8 mouse cellular contexts compared by ENCODE assay signal in genomic region chrX:99853261-99853741, GRCm38 (mm10). TPM values are rescaled to one million over a fixed set of nuclear protein-coding genes. Genes with fewer than 3 reads are reported as not detected.
DNase-seq lines count a peak whose midpoint lies in the region; ATAC-seq lines count a peak whose summit lies in the region.

No protein-coding gene starts in this region.

- no peaks in the 10 kb centered on the region for H3K36me3 ChIP-seq in intestine, embryonic 14.5 days (ENCODE audit: control insufficient read depth, insufficient read depth, low read length)
- H3K36me3 ChIP-seq in limb, embryonic 10.5 days, result no peaks in the 10 kb centered on the region
- no peaks in the 10 kb centered on the region for H3K36me3 ChIP-seq in midbrain, embryonic 10.5 days

- peak overlapping the region; percentile 30; the same call in 1 of the 2 replicates for H3K9ac ChIP-seq in intestine, embryonic 14.5 days (ENCODE audit: low read length)

- ATAC-seq in common myeloid progenitor, adult 5-6 weeks (replicated peaks; ENCODE audit: low read depth, poor library complexity, severe bottlenecking), result peak; percentile 93
- ATAC-seq in intestine, embryonic 14.5 days (replicated peaks; ENCODE audit: low FRiP score, low TSS enrichment, low read depth), result peak; percentile 85
- ATAC-seq in erythroid progenitor cell, adult 5-6 weeks (replicated peaks; ENCODE audit: low FRiP score, poor library complexity, severe bottlenecking), result no peak

- no peak overlapping the region for H3K27ac ChIP-seq in intestine, embryonic 14.5 days (ENCODE audit: low read depth)
- peak overlapping the region; percentile 86 for H3K27ac ChIP-seq in limb, embryonic 10.5 days
- peak overlapping the region; percentile 88 for H3K27ac ChIP-seq in midbrain, embryonic 10.5 days (replicated peaks)

- intact Hi-C loops in gastrocnemius, postnatal 36 days (cut with DNase I), result loop anchor here (2.0 kb wide), 3 partner anchors 126 to 628 kb away; no protein-coding TSS in a partner anchor

- H3K9me3 ChIP-seq in intestine, embryonic 14.5 days (ENCODE audit: control insufficient read depth, low read length), result no peaks in the 10 kb centered on the region
- no peaks in the 10 kb centered on the region for H3K9me3 ChIP-seq in limb, embryonic 10.5 days (replicated peaks)
- no peaks in the 10 kb centered on the region for H3K9me3 ChIP-seq in midbrain, embryonic 10.5 days (replicated peaks)

- H3K4me3 ChIP-seq in intestine, embryonic 14.5 days (ENCODE audit: low read depth, low read length), result peak overlapping the region; percentile 24
- peak overlapping the region; percentile 49 for H3K4me3 ChIP-seq in limb, embryonic 10.5 days
- H3K4me3 ChIP-seq in midbrain, embryonic 10.5 days, result peak overlapping the region; percentile 52

- 10% methylated on average over 34 of the region's 35 CpGs for WGBS in intestine, embryonic 14.5 days
- 6% methylated on average over 30 of the region's 35 CpGs for WGBS in limb, embryonic 10.5 days
- WGBS in midbrain, embryonic 10.5 days, result 15% methylated on average over 31 of the region's 35 CpGs

- no peaks in the 10 kb centered on the region for H3K4me1 ChIP-seq in intestine, embryonic 14.5 days (replicated peaks; ENCODE audit: control insufficient read depth, insufficient read depth, low read length)
- H3K4me1 ChIP-seq in limb, embryonic 10.5 days, result no peaks in the 10 kb centered on the region
- H3K4me1 ChIP-seq in midbrain, embryonic 10.5 days, result no peaks in the 10 kb centered on the region

- peaks cover 9% of the 10 kb centered on the region; the same call in 1 of the 2 replicates for H3K27me3 ChIP-seq in intestine, embryonic 14.5 days (replicated peaks; ENCODE audit: control insufficient read depth, insufficient read depth, low read length)
- peaks cover 98% of the 10 kb centered on the region for H3K27me3 ChIP-seq in limb, embryonic 10.5 days (ENCODE audit: low read depth, poor library complexity, severe bottlenecking)
- H3K27me3 ChIP-seq in midbrain, embryonic 10.5 days (ENCODE audit: low read depth, poor library complexity, severe bottlenecking), result peaks cover 98% of the 10 kb centered on the region

- peak; percentile 70 to 71 for DNase-seq in adrenal gland, adult 18-20 months (ENCODE audit: low spot score in 2 of 2)
- peak; percentile 59 to 69 for DNase-seq in gastrocnemius, postnatal 36 days
- DNase-seq in intestine, embryonic 14.5 days (ENCODE audit: low spot score), result peak; percentile 79
- peak; percentile 88 for DNase-seq in limb, embryonic 10.5 days (ENCODE audit: low spot score)
- DNase-seq in midbrain, embryonic 10.5 days (ENCODE audit: low spot score), result peak; percentile 78
- peak; percentile 15 for DNase-seq in spleen, adult 12 weeks (ENCODE audit: low spot score)

- H3K4me2 ChIP-seq in intestine, embryonic 14.5 days (ENCODE audit: low read length), result peak overlapping the region; percentile 44

RNA-seq across cellular contexts. Expression of gene Tmem28, which starts 32.5 kb away (rescaled TPM):
- 1 to 10 TPM; 3.3 to 5.4 TPM for total RNA-seq in adrenal gland, adult 18-20 months (2021)
- total RNA-seq in common myeloid progenitor, adult 5-6 weeks (2017), result not detected in 2 replicates
- total RNA-seq in gastrocnemius, postnatal 36 days (2021), result under 1 TPM; 0.17 to 0.28 TPM
- polyA plus RNA-seq in intestine, embryonic 14.5 days (2014; fragmentation: Nextera tagmentation; extraction: Ambion mirVana), result 0.11 and 0.15 TPM in 2 replicates
- 0.13 and 0.14 TPM in 2 replicates for polyA plus RNA-seq in limb, embryonic 10.5 days (2016; fragmentation: Nextera tagmentation; extraction: Ambion mirVana)
- polyA plus RNA-seq in midbrain, embryonic 10.5 days (2016; fragmentation: Nextera tagmentation; extraction: Ambion mirVana), result 0.56 and 1.1 TPM in 2 replicates
- total RNA-seq in erythroid progenitor cell, adult 5-6 weeks (2015; ENCODE audit: low replicate concordance), result not detected in 2 replicates
- not detected in 2 replicates for total RNA-seq in erythroid progenitor cell, adult 5-6 weeks (2017; ENCODE audit: low replicate concordance)

Comparison
In these comparisons a context has a peak if more than half of its experiments do, and no peak if none do; other contexts are left out.
1. DNase-seq: peak in every context shown above with its lines; median percentile 88 in limb, embryonic 10.5 days; 79 in intestine, embryonic 14.5 days; 78 in midbrain, embryonic 10.5 days; 70 in adrenal gland, adult 18-20 months; 64 in gastrocnemius, postnatal 36 days; 15 in spleen, adult 12 weeks.